Mouse (Mus musculus): ENCODE results near the gene Mlxipl.

Gene Mlxipl

GRCm38 (mm10) chr5:135079578-135079977 lies 10.1 kb upstream of the Mlxipl start:
- no peak for DNase-seq (ENCODE audit: low spot score)

GRCm38 (mm10) chr5:135080539-135080938 lies 9.2 kb upstream of the Mlxipl start:
- DNase-seq (ENCODE audit: low spot score): no peak

- no peak for DNase-seq (ENCODE audit: low spot score)
Measured at GRCm38 (mm10) chr5:135086871-135087270, 2.8 kb upstream of the Mlxipl start.

GRCm38 (mm10) chr5:135100981-135101380 lies 11.3 kb downstream of the Mlxipl start:
- DNase-seq (ENCODE audit: low spot score): no peak

GRCm38 (mm10) chr5:135103999-135104660 lies 14.4 kb downstream of the Mlxipl start:
- DNase-seq (ENCODE audit: low spot score): no peak

GRCm38 (mm10) chr5:135106758-135107256 lies 17.1 kb downstream of the Mlxipl start:
- peak; percentile 31 for DNase-seq (ENCODE audit: low spot score)

GRCm38 (mm10) chr5:135107521-135108501 lies 18.1 kb downstream of the Mlxipl start:
- DNase-seq (ENCODE audit: low spot score): no peak

GRCm38 (mm10) chr5:135109017-135109416 lies 19.3 kb downstream of the Mlxipl start:
- no peak for DNase-seq (ENCODE audit: low spot score)

- no peak for DNase-seq (ENCODE audit: low spot score)
Measured at GRCm38 (mm10) chr5:135109426-135109825, 19.7 kb downstream of the Mlxipl start.

- no peak for DNase-seq (ENCODE audit: low spot score)
Measured at GRCm38 (mm10) chr5:135109976-135110375, 20.3 kb downstream of the Mlxipl start.

- DNase-seq (ENCODE audit: low spot score): no peak
Measured at GRCm38 (mm10) chr5:135113782-135114181, 24.1 kb downstream of the Mlxipl start.

GRCm38 (mm10) chr5:135115241-135115640 lies 25.6 kb downstream of the Mlxipl start:
- no peak for DNase-seq (ENCODE audit: low spot score)

GRCm38 (mm10) chr5:135118589-135119081 lies 28.9 kb downstream of the Mlxipl start:
- no peak for DNase-seq (ENCODE audit: low spot score)

GRCm38 (mm10) chr5:135120753-135121152 lies 31.1 kb downstream of the Mlxipl start:
- DNase-seq (ENCODE audit: low spot score): no peak

- no peak for DNase-seq (ENCODE audit: low spot score)
Measured at GRCm38 (mm10) chr5:135126121-135126520, 36.4 kb downstream of the Mlxipl start.

- no peak for DNase-seq (ENCODE audit: low spot score)
Measured at GRCm38 (mm10) chr5:135127669-135128068, 38.0 kb downstream of the Mlxipl start.

GRCm38 (mm10) chr5:135129747-135130146 lies 40.1 kb downstream of the Mlxipl start:
- DNase-seq (ENCODE audit: low spot score): no peak

- DNase-seq (ENCODE audit: low spot score): no peak
Measured at GRCm38 (mm10) chr5:135133736-135134405, 44.2 kb downstream of the Mlxipl start.

- no peak for DNase-seq (ENCODE audit: low spot score)
Measured at GRCm38 (mm10) chr5:135134534-135134933, 44.8 kb downstream of the Mlxipl start.

GRCm38 (mm10) chr5:135139881-135140280 lies 50.2 kb downstream of the Mlxipl start:
- no peak for DNase-seq (ENCODE audit: low spot score)

GRCm38 (mm10) chr5:135144469-135144868 lies 54.8 kb downstream of the Mlxipl start:
- DNase-seq (ENCODE audit: low spot score): no peak

GRCm38 (mm10) chr5:135145532-135145931 lies 55.8 kb downstream of the Mlxipl start:
- DNase-seq (ENCODE audit: low spot score): no peak
